Mouse (Mus musculus) stomach, embryonic 16.5 days (tissue): Measurements from ENCODE around the gene Parm1. TPM values are rescaled to one million over a fixed set of nuclear protein-coding genes. Genes with fewer than 3 reads are reported as not detected.
A peak's percentile ranks its signal among the peaks of the same experiment; 100 is the strongest.

Source experiments
- ATAC-seq: fragments of 200-750 bp; cut with Nextera tagmentation; 2 replicates; pipeline ENCODE4 v1.8.0; 2017; ENCODE audit warnings: moderate number of reproducible peaks, moderate TSS enrichment; ENCODE audit not compliant: insufficient read depth, low FRiP score
- H3K27ac ChIP-seq: fragments of 300-500 bp; sonication (generic); 2 replicates; pipeline ENCODE4 v1.5.1; 2014; ENCODE audit warnings: low read length
- H3K27me3 ChIP-seq: fragments of 300-500 bp; sonication (generic); 2 replicates; pipeline ENCODE4 v1.6.1; 2014; ENCODE audit warnings: low read length, control low read depth, mixed read lengths; ENCODE audit not compliant: control insufficient read depth, insufficient read depth
- H3K36me3 ChIP-seq: fragments of 300-500 bp; sonication (generic); 2 replicates; pipeline ENCODE4 v1.6.1; 2014; ENCODE audit warnings: low read length; ENCODE audit not compliant: control insufficient read depth, insufficient read depth
- H3K4me1 ChIP-seq: fragments of 300-500 bp; sonication (generic); 2 replicates; pipeline ENCODE4 v1.6.1; 2014; ENCODE audit warnings: low read length, control low read depth, mixed read lengths; ENCODE audit not compliant: control insufficient read depth, insufficient read depth
- H3K4me2 ChIP-seq: fragments of 300-500 bp; sonication (generic); 2 replicates; pipeline ENCODE4 v1.6.1; 2014; ENCODE audit warnings: low read depth, low read length, mixed read lengths
- H3K4me3 ChIP-seq: fragments of 300-500 bp; sonication (generic); replicated peaks from 2 replicates; pipeline ENCODE4 v1.5.1; 2014; ENCODE audit warnings: mild to moderate bottlenecking, low read length
- H3K9ac ChIP-seq: fragments of 300-500 bp; sonication (generic); 2 replicates; pipeline ENCODE4 v1.6.1; 2014; ENCODE audit warnings: low read length
- H3K9me3 ChIP-seq: fragments of 300-500 bp; sonication (generic); replicated peaks from 2 replicates; pipeline ENCODE4 v1.6.1; 2016; ENCODE audit warnings: low read length, control low read depth; ENCODE audit not compliant: control insufficient read depth
- WGBS: fragments of 180-500 bp; shearing (Covaris S2); extraction: QIAGEN DNeasy Blood & Tissue Kit; methylation state at CpG from one replicate; pipeline ENCODE4 v1.1.7; 2014; 5-methylcytosine and 5-hydroxymethylcytosine counted together
- polyA plus RNA-seq: library from polyadenylated mRNA; unstranded; fragments of >200 nt; fragmentation: Nextera tagmentation; extraction: Ambion mirVana; gene quantifications from 2 replicates; pipeline ENCODE4 v1.2.1, GENCODE M21; 2015

Parm1 gene
- polyA plus RNA-seq, 1 experiment from 2014 or later, result 29.4 TPM

GRCm38 (mm10) chr5:91504320-91504922 lies 13.0 kb upstream of the Parm1 start:
- no peak overlapping the region for H3K4me2 ChIP-seq
- H3K27ac ChIP-seq, result no peak overlapping the region
- H3K9ac ChIP-seq, result no peak overlapping the region
- no peaks in the 10 kb centered on the region for H3K36me3 ChIP-seq
- H3K4me3 ChIP-seq, result no peak overlapping the region
- H3K9me3 ChIP-seq, result peaks cover 3% of the 10 kb centered on the region; the same call in 1 of the 2 replicates
- 25% methylated on average over 5 of the region's 5 CpGs for WGBS
- H3K4me1 ChIP-seq, result no peaks in the 10 kb centered on the region
- no peak for ATAC-seq
- no peaks in the 10 kb centered on the region for H3K27me3 ChIP-seq

DNA sequence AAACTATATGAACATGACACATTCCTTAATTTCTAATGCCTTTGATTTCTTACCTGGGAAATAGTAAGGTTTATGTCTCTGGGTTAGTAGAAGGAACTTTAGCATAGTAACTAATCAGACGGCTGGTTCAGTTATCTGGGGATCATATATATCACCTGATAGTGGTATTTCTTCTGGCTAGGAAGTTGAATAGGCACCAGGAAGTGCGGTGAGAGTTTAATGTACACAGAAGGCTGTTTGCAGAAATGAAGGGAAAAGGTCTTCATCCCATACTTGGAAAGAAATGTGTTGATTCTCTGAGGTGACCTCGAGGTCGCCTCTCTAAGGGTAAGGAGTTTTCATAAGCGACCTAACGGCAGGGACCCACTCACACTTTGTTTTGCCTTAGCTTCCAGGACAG lies 338 bp upstream of the Parm1 start:
- 11% methylated on average over 6 of the region's 6 CpGs for WGBS
- Histone ChIP-seq H3K4me3 (peak overlapping the region; percentile 67; the same call in 1 of the 2 replicates), H3K27me3 (no peaks in the 10 kb centered on the region), H3K4me1 (peaks cover 11% of the 10 kb centered on the region; the same call in 1 of the 2 replicates), H3K9ac (no peak overlapping the region), H3K9me3 (no peaks in the 10 kb centered on the region), H3K27ac (no peak overlapping the region), H3K36me3 (no peaks in the 10 kb centered on the region), H3K4me2 (peak overlapping the region; percentile 74; the same call in 1 of the 2 replicates)
- peak; percentile 30; the same call in 1 of the 2 replicates for ATAC-seq

DNA sequence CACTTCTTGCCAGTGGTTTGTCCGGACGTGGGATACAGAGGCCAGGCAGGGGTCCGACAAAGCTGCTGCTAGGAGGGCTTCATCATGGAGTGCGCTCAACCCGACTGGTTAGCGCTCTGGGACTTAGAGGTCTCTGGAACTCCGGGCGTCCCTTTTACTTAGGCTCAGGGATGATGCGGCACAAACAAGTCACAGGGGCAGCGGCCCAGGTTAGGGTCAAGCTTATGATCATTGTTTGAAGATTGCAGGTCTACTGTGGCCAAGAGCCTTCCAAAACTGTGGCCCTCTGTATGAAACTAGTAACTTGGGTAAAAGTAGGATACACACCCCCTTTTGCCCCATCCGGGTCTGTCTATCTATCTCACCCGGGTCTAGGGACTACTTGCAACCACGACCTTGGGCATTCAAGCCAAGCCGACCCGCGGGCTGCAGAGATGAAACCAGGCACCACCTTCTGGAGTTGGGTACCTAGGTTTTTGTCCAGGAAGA lies 931 bp downstream of the Parm1 start:
- Histone ChIP-seq H3K9me3 (no peaks in the 10 kb centered on the region), H3K4me2 (peak overlapping the region; percentile 74), H3K4me3 (peak overlapping the region; percentile 67), H3K36me3 (no peaks in the 10 kb centered on the region), H3K27ac (no peak overlapping the region), H3K27me3 (no peaks in the 10 kb centered on the region), H3K9ac (peak overlapping the region; percentile 77), H3K4me1 (peaks cover 12% of the 10 kb centered on the region; the same call in 1 of the 2 replicates)
- WGBS, result 2% methylated on average over 16 of the region's 16 CpGs
- no peak for ATAC-seq

- peak overlapping the region; percentile 77 for H3K9ac ChIP-seq
- H3K4me2 ChIP-seq, result peak overlapping the region; percentile 74
- no peaks in the 10 kb centered on the region for H3K9me3 ChIP-seq
- H3K27me3 ChIP-seq, result no peaks in the 10 kb centered on the region
- no peak for ATAC-seq
- H3K4me1 ChIP-seq, result peaks cover 12% of the 10 kb centered on the region; the same call in 1 of the 2 replicates
- H3K36me3 ChIP-seq, result no peaks in the 10 kb centered on the region
- 3% methylated on average over 7 of the region's 7 CpGs for WGBS
- H3K27ac ChIP-seq, result no peak overlapping the region
- H3K4me3 ChIP-seq, result peak overlapping the region; percentile 67
These were observed 1.5 kb downstream of the Parm1 start for GRCm38 (mm10) chr5:91518946-91519345.

- Histone ChIP-seq H3K27ac (no peak overlapping the region), H3K36me3 (no peaks in the 10 kb centered on the region), H3K27me3 (no peaks in the 10 kb centered on the region), H3K4me3 (peak overlapping the region; percentile 67), H3K4me1 (peaks cover 12% of the 10 kb centered on the region; the same call in 1 of the 2 replicates), H3K4me2 (peak overlapping the region; percentile 74), H3K9me3 (no peaks in the 10 kb centered on the region), H3K9ac (peak overlapping the region; percentile 31; the same call in 1 of the 2 replicates)
- 32% methylated on average over 4 of the region's 4 CpGs for whole genome bisulfite sequencing
- no peak for ATAC-seq
These were observed 2.1 kb downstream of the Parm1 start for GRCm38 (mm10) chr5:91519521-91519920.

- no peak for ATAC-seq
- Histone ChIP-seq H3K36me3 (no peaks in the 10 kb centered on the region), H3K9me3 (no peaks in the 10 kb centered on the region), H3K27ac (no peak overlapping the region), H3K4me2 (no peak overlapping the region), H3K4me1 (no peaks in the 10 kb centered on the region), H3K27me3 (no peaks in the 10 kb centered on the region), H3K4me3 (no peak overlapping the region), H3K9ac (no peak overlapping the region)
- 60% methylated on average over 10 of the region's 10 CpGs for WGBS
These were observed 15.5 kb downstream of the Parm1 start for GRCm38 (mm10) chr5:91532748-91533496.

- no peak overlapping the region for H3K27ac ChIP-seq
- H3K27me3 ChIP-seq, result no peaks in the 10 kb centered on the region
- WGBS, result 75% methylated on average over 7 of the region's 7 CpGs
- no peak for ATAC-seq
- H3K4me1 ChIP-seq, result no peaks in the 10 kb centered on the region; the same call in 1 of the 2 replicates
- H3K4me3 ChIP-seq, result no peak overlapping the region
- no peak overlapping the region for H3K9ac ChIP-seq
- H3K4me2 ChIP-seq, result no peak overlapping the region
- H3K9me3 ChIP-seq, result no peaks in the 10 kb centered on the region
- no peaks in the 10 kb centered on the region for H3K36me3 ChIP-seq
These were observed 41.7 kb downstream of the Parm1 start for GRCm38 (mm10) chr5:91559071-91559610.

GRCm38 (mm10) chr5:91559711-91560110 lies 42.3 kb downstream of the Parm1 start:
- Histone ChIP-seq H3K27ac (no peak overlapping the region), H3K4me2 (no peak overlapping the region), H3K4me1 (no peaks in the 10 kb centered on the region; the same call in 1 of the 2 replicates), H3K36me3 (no peaks in the 10 kb centered on the region), H3K9me3 (no peaks in the 10 kb centered on the region), H3K9ac (no peak overlapping the region), H3K4me3 (no peak overlapping the region), H3K27me3 (no peaks in the 10 kb centered on the region)
- no peak for ATAC-seq
- 51% methylated on average over 2 of the region's 2 CpGs for WGBS

DNA sequence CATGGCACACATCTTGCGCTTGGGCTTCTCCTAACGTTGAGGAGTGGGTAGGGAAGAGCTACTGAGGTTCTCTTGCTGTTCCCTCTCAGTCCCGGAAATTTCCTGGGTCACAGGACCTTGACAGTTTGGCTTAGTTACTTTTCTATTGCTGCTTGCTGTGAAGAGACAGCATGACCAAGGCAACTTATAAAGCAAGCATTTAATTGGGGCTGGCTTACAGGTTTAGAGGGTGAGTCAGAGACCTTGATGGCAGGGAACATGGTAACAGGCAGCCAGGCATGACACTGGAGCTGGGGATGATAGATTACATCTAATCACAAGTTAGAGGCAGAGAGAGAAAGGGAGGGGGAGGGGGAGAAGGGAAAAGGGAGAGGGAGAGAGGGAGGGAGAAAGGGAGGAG lies 44.0 kb downstream of the Parm1 start:
- ATAC-seq, result no peak
- Histone ChIP-seq H3K9ac (no peak overlapping the region), H3K36me3 (no peaks in the 10 kb centered on the region), H3K4me3 (no peak overlapping the region), H3K9me3 (no peaks in the 10 kb centered on the region), H3K4me2 (no peak overlapping the region), H3K27me3 (no peaks in the 10 kb centered on the region), H3K27ac (no peak overlapping the region), H3K4me1 (peaks cover under 1% of the 10 kb centered on the region; the same call in 1 of the 2 replicates)
- 82% methylated on average over 3 of the region's 3 CpGs for WGBS
